Mouse (Mus musculus) ES-Bruce4 (cell line): ENCODE measurements around the gene Fxyd1.

Source experiments
- CTCF ChIP-seq: IDR thresholded peaks from one replicate; pipeline ENCODE4 v1.8.1; 2011; ENCODE audit warnings: low read depth, low read length
- POLR2A ChIP-seq: IDR thresholded peaks from one replicate; pipeline ENCODE4 v1.8.1; 2011; ENCODE audit warnings: low read length; ENCODE audit not compliant: insufficient read depth

- TF ChIP-seq CTCF, result no peak
- no peak for TF ChIP-seq POLR2A
Observed at GRCm38 (mm10) chr7:31059919-31060620, 3.1 kb upstream of the Fxyd1 start.
